Mouse (Mus musculus) neural tube, embryonic 11.5 days (tissue): ENCODE results near the gene Fam166b. TPM values are rescaled to one million over a fixed set of nuclear protein-coding genes. Genes with fewer than 3 reads are reported as not detected.

Source experiments
- ATAC-seq: fragments of 200-750 bp; cut with Nextera tagmentation; 2 replicates; pipeline ENCODE4 v1.8.0; 2017; ENCODE audit warnings: moderate number of reproducible peaks, mild to moderate bottlenecking, moderate TSS enrichment, moderate library complexity; ENCODE audit not compliant: insufficient read depth, low FRiP score, low TSS enrichment
- DNase-seq: peaks from one replicate; pipeline ENCODE4 v3.0.0-alpha.2; 2015; ENCODE audit warnings: low spot score
- H3K27ac ChIP-seq: fragments of 300-500 bp; sonication (generic); 2 replicates; pipeline ENCODE4 v1.5.1; 2014; ENCODE audit warnings: low read depth, mild to moderate bottlenecking, low read length
- H3K27me3 ChIP-seq: fragments of 300-500 bp; sonication (generic); 2 replicates; pipeline ENCODE4 v1.6.1; 2014; ENCODE audit warnings: mild to moderate bottlenecking, low read length, mixed read lengths; ENCODE audit not compliant: control insufficient read depth, insufficient read depth
- H3K36me3 ChIP-seq: fragments of 300-500 bp; sonication (generic); 2 replicates; pipeline ENCODE4 v1.6.1; 2014; ENCODE audit warnings: mild to moderate bottlenecking, low read length, moderate library complexity, mixed read lengths; ENCODE audit not compliant: control insufficient read depth, insufficient read depth
- H3K4me1 ChIP-seq: fragments of 300-500 bp; sonication (generic); 2 replicates; pipeline ENCODE4 v1.6.1; 2014; ENCODE audit warnings: low read length, mixed read lengths; ENCODE audit not compliant: control insufficient read depth, insufficient read depth
- H3K4me2 ChIP-seq: fragments of 300-500 bp; sonication (generic); 2 replicates; pipeline ENCODE4 v1.6.1; 2014; ENCODE audit warnings: low read depth, mild to moderate bottlenecking, moderate library complexity
- H3K4me3 ChIP-seq: fragments of 300-500 bp; sonication (generic); 2 replicates; pipeline ENCODE4 v1.5.1; 2014; ENCODE audit warnings: low read depth, low read length
- H3K9ac ChIP-seq: fragments of 300-500 bp; sonication (generic); 2 replicates; pipeline ENCODE4 v1.6.1; 2014; ENCODE audit warnings: mild to moderate bottlenecking, low read length
- H3K9me3 ChIP-seq: fragments of 300-500 bp; sonication (generic); 2 replicates; pipeline ENCODE4 v1.6.1; 2016; ENCODE audit warnings: low read length; ENCODE audit not compliant: control insufficient read depth
- WGBS: fragments of 180-500 bp; shearing (Covaris S2); extraction: QIAGEN DNeasy Blood & Tissue Kit; methylation state at CpG from one replicate; pipeline ENCODE4 v1.1.7; 2014; 5-methylcytosine and 5-hydroxymethylcytosine counted together
- polyA plus RNA-seq: library from polyadenylated mRNA; unstranded; fragments of >200 nt; fragmentation: Nextera tagmentation; extraction: Ambion mirVana; gene quantifications from 2 replicates; pipeline ENCODE4 v1.2.1, GENCODE M21; 2014

Gene Fam166b
- polyA plus RNA-seq, 1 experiment from 2014 or later = 0.20 TPM

- Histone ChIP-seq H3K9ac (no peak overlapping the region), H3K27ac (no peak overlapping the region), H3K4me1 (0 out of 2 replicates have a peak, but pooled peaks cover 5% of the 10 kb centered on the region), H3K4me2 (no peak overlapping the region), H3K4me3 (no peak overlapping the region), H3K36me3 (no peaks in the 10 kb centered on the region), H3K27me3 (no peaks in the 10 kb centered on the region), H3K9me3 (no peaks in the 10 kb centered on the region)
- ATAC-seq = no peak
- 88% methylated on average over 5 of the region's 5 CpGs for WGBS
- no peak for DNase-seq
Observed at GRCm38 (mm10) chr4:43395147-43395546, 33.8 kb downstream of the Fam166b start.

GRCm38 (mm10) chr4:43394345-43394891 is 34.5 kb downstream of the Fam166b start:
- 53% methylated on average over 15 of the region's 15 CpGs for WGBS
- H3K27me3 ChIP-seq = no peaks in the 10 kb centered on the region
- H3K4me3 ChIP-seq = no peak overlapping the region
- H3K4me1 ChIP-seq = 0 out of 2 replicates have a peak, but pooled peaks cover 5% of the 10 kb centered on the region
- no peaks in the 10 kb centered on the region for H3K36me3 ChIP-seq
- H3K27ac ChIP-seq = no peak overlapping the region
- no peak for ATAC-seq
- H3K9me3 ChIP-seq = no peaks in the 10 kb centered on the region
- H3K9ac ChIP-seq = no peak overlapping the region
- no peak overlapping the region for H3K4me2 ChIP-seq
- DNase-seq = no peak

GRCm38 (mm10) chr4:43391521-43392050 is 37.3 kb downstream of the Fam166b start:
- Histone ChIP-seq H3K4me3 (no peak overlapping the region), H3K27me3 (no peaks in the 10 kb centered on the region), H3K9me3 (no peaks in the 10 kb centered on the region), H3K9ac (no peak overlapping the region), H3K4me2 (no peak overlapping the region), H3K27ac (no peak overlapping the region), H3K4me1 (no peaks in the 10 kb centered on the region), H3K36me3 (no peaks in the 10 kb centered on the region)
- ATAC-seq (no peak), DNase-seq (no peak)
- 71% methylated on average over 3 of the region's 3 CpGs for WGBS

- H3K27me3 ChIP-seq = no peaks in the 10 kb centered on the region
- 76% methylated on average over 9 of the region's 9 CpGs for WGBS
- no peaks in the 10 kb centered on the region for H3K36me3 ChIP-seq
- H3K27ac ChIP-seq = no peak overlapping the region
- ATAC-seq (no peak), DNase-seq (no peak)
- no peak overlapping the region for H3K4me3 ChIP-seq
- no peak overlapping the region for H3K9ac ChIP-seq
- no peaks in the 10 kb centered on the region for H3K4me1 ChIP-seq
- H3K9me3 ChIP-seq = no peaks in the 10 kb centered on the region
- H3K4me2 ChIP-seq = no peak overlapping the region
Observed at GRCm38 (mm10) chr4:43389845-43390440, 39.0 kb downstream of the Fam166b start.

GRCm38 (mm10) chr4:43389390-43389789 is 39.5 kb downstream of the Fam166b start:
- WGBS = 88% methylated on average over 2 of the region's 2 CpGs
- no peak for ATAC-seq

GRCm38 (mm10) chr4:43386932-43387331 is 42.0 kb downstream of the Fam166b start:
- Histone ChIP-seq H3K4me1 (no peaks in the 10 kb centered on the region), H3K4me2 (no peak overlapping the region), H3K4me3 (no peak overlapping the region), H3K27ac (no peak overlapping the region), H3K9ac (no peak overlapping the region), H3K27me3 (no peaks in the 10 kb centered on the region), H3K36me3 (no peaks in the 10 kb centered on the region), H3K9me3 (no peaks in the 10 kb centered on the region)
- DNase-seq (no peak), ATAC-seq (no peak)

More at GRCm38 (mm10) chr4:43389390-43389789, 39.5 kb downstream of the Fam166b start:
- H3K36me3 ChIP-seq = no peaks in the 10 kb centered on the region
- no peak overlapping the region for H3K4me3 ChIP-seq
- H3K4me2 ChIP-seq = no peak overlapping the region
- H3K4me1 ChIP-seq = no peaks in the 10 kb centered on the region
- H3K9me3 ChIP-seq = no peaks in the 10 kb centered on the region
- H3K27ac ChIP-seq = no peak overlapping the region
- no peak for DNase-seq
- H3K9ac ChIP-seq = no peak overlapping the region
- no peaks in the 10 kb centered on the region for H3K27me3 ChIP-seq

- Histone ChIP-seq H3K4me1 (0 out of 2 replicates have a peak, but pooled peaks cover 4% of the 10 kb centered on the region), H3K4me3 (no peak overlapping the region), H3K36me3 (no peaks in the 10 kb centered on the region), H3K9me3 (no peaks in the 10 kb centered on the region), H3K9ac (no peak overlapping the region), H3K27ac (no peak overlapping the region), H3K27me3 (no peaks in the 10 kb centered on the region; the same call in 1 of the 2 replicates), H3K4me2 (no peak overlapping the region)
- DNase-seq (no peak), ATAC-seq (no peak)
- 88% methylated on average over 3 of the region's 3 CpGs for WGBS
Observed at GRCm38 (mm10) chr4:43384541-43384940, 44.4 kb downstream of the Fam166b start.

- H3K9me3 ChIP-seq = no peaks in the 10 kb centered on the region
- 83% methylated on average over 5 of the region's 5 CpGs for WGBS
- no peak for ATAC-seq
- no peak overlapping the region for H3K4me2 ChIP-seq
- no peaks in the 10 kb centered on the region; the same call in 1 of the 2 replicates for H3K27me3 ChIP-seq
- 0 out of 2 replicates have a peak, but pooled peaks cover 4% of the 10 kb centered on the region for H3K4me1 ChIP-seq
- no peak overlapping the region for H3K27ac ChIP-seq
- H3K4me3 ChIP-seq = no peak overlapping the region
- H3K36me3 ChIP-seq = no peaks in the 10 kb centered on the region
- DNase-seq = no peak
- H3K9ac ChIP-seq = no peak overlapping the region
Observed at GRCm38 (mm10) chr4:43384083-43384460, 44.9 kb downstream of the Fam166b start.
